Mouse (Mus musculus) frontal cortex, postnatal 36 days (tissue): ENCODE measurements at regions not wholly inside any gene's neighbourhood (a gene's known extent, or its start where the extent isn't known, plus 50 kb on each side); places are given as distances from the start of the nearest gene placed in this dataset.
A peak's percentile ranks its signal among the peaks of the same experiment; 100 is the strongest.

ENCODE experiments used
- DNase-seq, 2 experiments: peaks; one replicate each; pipeline ENCODE4 v3.0.0; 2022; ENCODE audit warnings: low spot score in 2 of 2

DNA sequence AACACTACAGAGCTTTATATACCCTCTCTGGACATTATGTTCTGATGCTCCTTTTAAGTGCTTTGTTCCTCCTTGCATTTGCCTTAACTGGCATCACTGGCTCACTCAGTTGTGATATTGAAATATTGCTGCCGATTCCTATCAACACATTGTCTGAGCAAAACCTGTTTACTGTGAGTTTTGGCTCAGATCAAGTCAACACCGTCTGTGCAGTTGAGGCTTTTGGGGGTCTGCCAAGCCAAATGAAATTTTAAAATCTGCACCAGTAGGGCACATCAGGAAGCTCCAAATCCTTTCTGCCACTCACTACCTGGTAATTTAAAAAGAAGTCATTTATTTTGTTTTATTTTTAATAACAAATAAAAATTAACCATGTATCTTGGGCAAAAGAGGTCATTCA is 482.6 kb upstream of the Gm20594 start:
- DNase-seq, result peak; percentile 3
